Mouse (Mus musculus): Measurements from ENCODE around the gene Hipk2.
"Not testable (repeated sequence)": the region's sequence is repeated elsewhere in the genome, so short reads cannot be mapped to it uniquely, and the experiment has no call there.

The Hipk2 gene

GRCm38 (mm10) chr6:38691052-38691451 lies 184.9 kb downstream of the Hipk2 start:
- no peak for DNase-seq

GRCm38 (mm10) chr6:38690615-38691014 lies 185.3 kb downstream of the Hipk2 start:
- no peak for DNase-seq

GRCm38 (mm10) chr6:38688841-38689240 lies 187.1 kb downstream of the Hipk2 start:
- no peak for DNase-seq

- DNase-seq: peak; percentile 27
These were observed 188.7 kb downstream of the Hipk2 start for GRCm38 (mm10) chr6:38687216-38687615.

GRCm38 (mm10) chr6:38682532-38682931 lies 193.4 kb downstream of the Hipk2 start:
- DNase-seq: no peak

- DNase-seq: no peak
These were observed 198.3 kb downstream of the Hipk2 start for GRCm38 (mm10) chr6:38677629-38678028.

- DNase-seq: no peak
These were observed 199.2 kb downstream of the Hipk2 start for GRCm38 (mm10) chr6:38676723-38677122.

GRCm38 (mm10) chr6:38676217-38676616 lies 199.7 kb downstream of the Hipk2 start:
- no peak for DNase-seq

- no peak for DNase-seq
These were observed 204.0 kb downstream of the Hipk2 start for GRCm38 (mm10) chr6:38672011-38672410.

GRCm38 (mm10) chr6:38671270-38671669 lies 204.7 kb downstream of the Hipk2 start:
- no peak for DNase-seq

- DNase-seq: not testable (repeated sequence)
These were observed 205.5 kb downstream of the Hipk2 start for GRCm38 (mm10) chr6:38670488-38670887.

GRCm38 (mm10) chr6:38669580-38669979 lies 206.4 kb downstream of the Hipk2 start:
- DNase-seq: no peak

GRCm38 (mm10) chr6:38662714-38663615 lies 213.0 kb downstream of the Hipk2 start, which contains the start of gene Clec2l:
TSS of gene Clec2l (plus strand) at chr6:38663069.
- peak; percentile 40 for DNase-seq

GRCm38 (mm10) chr6:38661626-38662025 lies 214.3 kb downstream of the Hipk2 start:
- DNase-seq: no peak

GRCm38 (mm10) chr6:38650263-38650937 lies 225.6 kb downstream of the Hipk2 start:
- DNase-seq: peak; percentile 71

- DNase-seq: peak; percentile 13
These were observed 226.4 kb downstream of the Hipk2 start for GRCm38 (mm10) chr6:38649545-38649944.
